Mouse (Mus musculus): ENCODE measurements at regions not wholly inside any gene's neighbourhood (a gene's known extent, or its start where the extent isn't known, plus 50 kb on each side); places are given as distances from the start of the nearest gene placed in this dataset.
"Not testable (repeated sequence)": the region's sequence is repeated elsewhere in the genome, so short reads cannot be mapped to it uniquely, and the experiment has no call there.

- not testable (repeated sequence) for TF ChIP-seq EP300 (IDR thresholded peaks at IDR 0.05; ENCODE audit: insufficient read depth, low read depth, low read length); POLR2A (IDR thresholded peaks at IDR 0.05; ENCODE audit: insufficient read depth, low read length); CTCF (IDR thresholded peaks at IDR 0.05; ENCODE audit: low read depth, low read length)
Observed at GRCm38 (mm10) chr3:60876858-60877257, 125.7 kb upstream of the P2ry1 start.
